Mouse (Mus musculus) cerebellum, adult 9-11 months (tissue): Measurements from ENCODE around the gene Ttll8.
A peak's percentile ranks its signal among the peaks of the same experiment; 100 is the strongest.

Source experiments
- DNase-seq: peaks from one replicate; pipeline ENCODE4 v3.0.0; 2022

Gene Ttll8

DNA sequence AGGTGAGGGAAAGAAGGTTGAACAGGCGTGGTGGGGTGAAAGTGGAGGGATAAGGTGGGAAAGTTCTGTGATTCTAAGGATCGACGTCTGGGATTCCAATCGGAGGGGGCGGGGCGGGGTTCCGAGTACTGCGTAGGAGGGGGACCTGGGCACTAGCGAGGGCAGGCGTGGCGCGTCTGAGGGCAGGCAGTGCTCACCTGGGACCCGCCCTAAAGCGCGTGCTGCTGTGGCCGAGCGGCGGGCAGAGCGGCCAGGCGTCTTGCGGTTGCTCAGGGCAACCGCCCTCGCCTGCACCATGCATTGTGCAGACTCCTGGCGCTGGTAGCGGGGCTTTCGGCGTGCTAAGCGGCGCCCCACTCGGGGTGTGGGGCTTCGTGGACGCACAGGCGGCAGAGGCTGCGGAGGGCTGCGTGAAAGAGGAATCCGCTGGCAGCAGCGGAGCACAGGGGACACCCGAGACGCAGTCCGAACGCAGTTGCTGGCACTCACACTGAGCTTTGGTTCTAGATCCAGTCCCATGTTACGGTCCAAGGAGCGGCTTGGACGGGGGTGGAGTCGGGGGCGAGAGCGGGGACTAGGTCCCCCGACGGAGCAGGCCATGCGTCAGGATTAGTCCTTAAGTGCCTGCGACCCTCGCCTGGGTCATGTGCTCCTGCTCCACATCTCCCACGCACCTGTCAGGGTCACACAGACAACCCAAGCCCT is at the start of gene Ttll8:
Ttll8 (minus strand) TSS at position 51 of the 705 bp plus-strand sequence.
- DNase-seq = no peak

GRCm38 (mm10) chr15:89001245-89001644 is 47.0 kb upstream of the Ttll8 start:
- no peak for DNase-seq

DNA sequence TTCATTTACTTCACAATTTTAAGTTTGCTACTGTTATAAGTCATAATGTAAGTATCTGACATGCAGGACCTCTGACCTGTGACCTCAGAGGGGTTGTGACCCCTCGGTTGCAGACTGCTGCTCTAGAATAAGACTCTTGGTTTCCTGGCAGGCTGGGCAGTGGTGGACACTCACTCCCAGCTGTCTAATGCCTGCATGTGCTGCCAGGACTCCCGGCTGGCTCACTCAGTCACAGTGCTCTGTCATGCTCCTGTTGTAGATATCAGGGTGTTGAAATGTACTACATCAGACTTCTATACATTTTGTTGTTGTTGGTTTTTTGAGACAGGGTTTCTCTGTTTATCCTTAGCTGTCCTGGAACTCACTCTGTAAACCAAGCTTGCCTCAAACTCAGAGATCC is 46.1 kb upstream of the Ttll8 start:
- no peak for DNase-seq

DNA sequence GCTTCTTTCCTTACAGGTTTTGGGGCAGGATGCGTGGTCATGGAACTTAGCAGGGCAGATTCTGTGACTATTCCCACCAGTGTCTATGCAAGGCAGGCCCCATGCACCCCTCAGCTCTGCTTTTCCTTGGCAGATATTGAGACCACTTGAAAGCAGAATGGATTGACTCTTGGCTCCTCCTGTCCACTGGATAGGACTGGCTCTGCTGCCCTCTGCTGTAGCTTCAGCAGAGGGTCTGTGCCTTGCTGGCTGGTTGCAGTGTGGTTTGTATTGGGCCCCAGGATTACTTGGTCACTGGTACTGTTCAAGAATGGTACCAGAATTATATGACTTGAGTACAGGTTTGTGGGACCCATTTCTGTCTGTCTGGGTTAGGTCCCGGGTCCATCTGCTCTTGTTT is 44.9 kb upstream of the Ttll8 start:
- DNase-seq = no peak

DNA sequence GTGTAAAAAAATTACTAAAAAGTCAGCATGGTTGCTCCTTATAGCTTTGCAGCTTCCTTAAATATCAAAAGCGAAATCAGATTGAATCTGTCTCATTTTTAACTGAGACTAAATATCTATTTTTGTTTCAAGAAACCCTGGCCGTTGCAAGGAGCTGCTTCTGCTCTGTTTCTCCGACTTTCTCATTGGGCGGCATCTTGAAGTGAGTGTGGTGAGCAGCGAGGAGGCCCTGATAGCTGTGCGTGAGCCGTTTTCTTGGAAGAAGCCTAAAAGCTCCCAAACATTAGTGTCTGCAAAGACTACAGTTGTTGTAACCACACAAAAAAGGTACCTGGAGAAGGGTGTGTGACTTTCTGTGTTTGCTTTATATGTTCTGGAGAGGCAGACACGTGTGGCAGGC is 44.4 kb upstream of the Ttll8 start:
- no peak for DNase-seq

DNA sequence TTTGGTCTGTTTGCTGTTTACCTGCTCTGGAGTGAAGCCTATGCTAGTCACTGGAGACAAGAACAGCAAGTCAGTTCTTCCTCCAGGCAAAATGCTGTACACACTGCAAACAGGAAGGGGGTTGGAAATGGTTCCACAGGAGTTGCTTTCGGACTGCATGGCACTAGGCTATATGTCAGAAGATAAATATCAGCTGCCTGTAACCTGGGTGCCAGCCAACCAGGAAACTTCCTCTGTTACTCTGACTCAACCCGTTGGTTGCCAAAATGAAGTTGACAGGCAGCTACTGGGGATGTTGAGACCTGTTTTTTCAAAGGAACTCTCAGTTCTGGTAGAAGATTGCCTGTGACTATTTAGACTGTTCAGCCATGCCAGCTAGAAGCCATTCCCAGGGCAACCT is 35.0 kb upstream of the Ttll8 start:
- no peak for DNase-seq

DNA sequence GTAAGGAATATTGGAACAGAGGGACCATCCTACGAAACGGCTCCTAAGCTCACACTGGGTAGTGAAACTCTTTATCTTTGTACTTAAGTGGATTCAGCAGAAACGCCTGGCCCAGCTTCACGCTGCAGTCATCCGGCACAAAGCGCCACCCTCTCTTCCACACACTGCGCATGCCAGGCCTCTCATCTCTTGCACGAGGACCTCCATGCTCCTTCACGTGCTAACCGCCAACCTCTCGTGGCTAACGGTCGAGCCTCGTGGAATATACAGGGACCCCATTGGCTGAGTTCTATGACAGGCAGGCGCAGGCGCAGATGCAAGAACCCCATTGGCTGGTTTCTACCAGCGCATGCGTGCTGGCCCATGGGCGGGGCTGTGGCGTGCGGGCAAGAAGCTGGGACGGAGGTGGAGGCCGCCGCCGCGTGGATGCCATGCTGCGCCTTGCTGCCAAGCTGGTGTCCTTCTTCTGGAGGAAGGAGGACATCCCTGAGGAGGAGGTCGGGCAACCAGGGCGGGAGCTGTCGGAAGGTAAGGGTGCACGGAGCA is 28.4 kb upstream of the Ttll8 start, which contains the start of gene Mov10l1:
Mov10l1 (plus strand) TSS at position 376 of the 546 bp plus-strand sequence.
- no peak for DNase-seq

- DNase-seq = no peak
Observed at GRCm38 (mm10) chr15:88979138-88979446, 24.9 kb upstream of the Ttll8 start.

GRCm38 (mm10) chr15:88978281-88979137 is 24.3 kb upstream of the Ttll8 start, which contains the start of gene Mlc1:
Mlc1 (minus strand) TSS chr15:88979007.
- DNase-seq = peak; percentile 32

GRCm38 (mm10) chr15:88972300-88972699 is 18.1 kb upstream of the Ttll8 start:
- DNase-seq = no peak

DNA sequence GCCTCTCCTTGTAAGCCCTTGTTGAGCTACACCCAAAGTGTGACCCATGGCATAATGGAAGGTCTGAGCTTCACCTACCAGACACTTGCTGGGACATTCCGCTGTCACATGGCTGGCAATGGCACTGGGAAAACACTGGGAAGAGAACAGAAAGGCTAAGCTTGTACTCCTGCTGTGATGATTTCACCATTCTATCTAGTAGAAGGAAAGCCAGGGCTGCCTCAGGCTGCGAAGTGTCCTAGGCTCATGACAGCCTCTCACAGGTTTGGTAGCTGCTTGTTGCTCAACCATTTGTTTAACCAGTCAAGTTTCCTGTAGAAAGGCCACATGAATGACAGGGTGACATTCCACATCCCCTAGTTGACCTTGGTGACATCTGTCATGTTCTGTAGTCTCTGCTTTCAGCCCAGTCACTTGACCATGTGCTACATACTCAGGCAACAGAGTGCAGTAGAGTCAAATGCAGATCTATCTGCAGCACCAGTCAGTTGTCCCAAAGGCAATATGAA is 9.9 kb upstream of the Ttll8 start:
- DNase-seq = no peak

- DNase-seq = no peak
Observed at GRCm38 (mm10) chr15:88957522-88957921, 3.3 kb upstream of the Ttll8 start.

GRCm38 (mm10) chr15:88955342-88955741 is 1.1 kb upstream of the Ttll8 start:
- no peak for DNase-seq

GRCm38 (mm10) chr15:88951246-88951645 is 3.0 kb downstream of the Ttll8 start:
- DNase-seq = no peak

DNA sequence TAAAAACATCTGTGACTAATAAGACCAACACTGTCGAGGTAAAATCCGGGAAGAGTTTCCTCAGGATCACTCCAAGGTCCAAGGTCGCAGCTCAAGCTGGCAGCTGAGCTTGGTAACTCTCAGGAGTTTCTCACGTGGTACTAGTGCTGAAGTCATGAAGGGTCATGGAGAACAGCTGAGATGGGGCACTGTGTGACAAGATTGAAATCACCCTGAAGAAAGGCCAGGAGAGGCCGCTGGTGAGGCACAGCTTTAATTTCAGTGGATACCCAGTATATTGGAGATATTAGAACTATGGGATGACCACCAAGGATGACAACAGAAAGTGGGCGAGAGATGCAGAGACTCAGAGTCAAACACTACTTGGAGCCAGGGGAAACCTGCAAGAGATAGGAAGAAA is 7.4 kb downstream of the Ttll8 start:
- no peak for DNase-seq

DNA sequence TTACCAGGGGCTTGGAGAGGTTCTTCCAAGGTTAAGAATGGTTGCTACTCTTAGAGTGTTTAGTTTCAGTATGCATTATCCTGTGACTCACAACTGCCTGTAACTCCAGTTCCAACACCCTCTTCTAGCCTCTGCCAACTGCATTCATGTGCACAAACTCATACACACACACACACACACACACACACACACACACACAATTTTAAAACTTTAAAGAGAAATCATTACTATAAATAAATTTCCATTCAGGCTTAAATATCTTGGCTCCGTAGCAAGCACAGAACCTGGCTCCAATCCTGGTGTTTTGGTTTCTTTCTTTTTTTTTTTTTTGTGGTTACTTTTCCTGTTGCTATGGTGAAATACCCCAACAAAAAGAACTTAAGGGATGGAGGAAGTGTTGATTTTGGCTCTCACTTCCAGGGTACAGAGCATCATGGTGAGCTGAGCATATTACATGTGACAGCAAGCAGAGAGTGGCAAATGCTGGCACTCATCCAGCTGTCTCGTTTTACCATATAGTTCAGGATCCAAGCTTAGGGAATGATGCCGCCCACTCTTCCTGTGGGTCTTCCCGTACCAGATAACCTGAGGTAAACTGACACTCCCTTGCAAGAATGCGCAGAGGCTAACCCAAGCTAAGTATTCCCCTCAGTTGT is 10.2 kb downstream of the Ttll8 start:
- no peak for DNase-seq

GRCm38 (mm10) chr15:88942783-88943182 is 11.4 kb downstream of the Ttll8 start:
- no peak for DNase-seq

GRCm38 (mm10) chr15:88937291-88937650 is 16.9 kb downstream of the Ttll8 start:
- peak; percentile 18 for DNase-seq

- DNase-seq = no peak
Observed at GRCm38 (mm10) chr15:88936619-88937290, 17.5 kb downstream of the Ttll8 start.

- DNase-seq = no peak
Observed at GRCm38 (mm10) chr15:88934141-88934540, 20.1 kb downstream of the Ttll8 start.

GRCm38 (mm10) chr15:88932667-88933066 is 21.6 kb downstream of the Ttll8 start:
- DNase-seq = no peak

- no peak for DNase-seq
Observed at GRCm38 (mm10) chr15:88921992-88922310, 32.3 kb downstream of the Ttll8 start.
